Mouse (Mus musculus) neural tube, embryonic 11.5 days (tissue): ENCODE measurements around the gene Tmigd1. TPM values are rescaled to one million over a fixed set of nuclear protein-coding genes. Genes with fewer than 3 reads are reported as not detected.

Experiments
- ATAC-seq: fragments of 200-750 bp; cut with Nextera tagmentation; 2 replicates; pipeline ENCODE4 v1.8.0; 2017; ENCODE audit warnings: moderate number of reproducible peaks, mild to moderate bottlenecking, moderate TSS enrichment, moderate library complexity; ENCODE audit not compliant: insufficient read depth, low FRiP score, low TSS enrichment
- DNase-seq: peaks from one replicate; pipeline ENCODE4 v3.0.0-alpha.2; 2015; ENCODE audit warnings: low spot score
- H3K27ac ChIP-seq: fragments of 300-500 bp; sonication (generic); 2 replicates; pipeline ENCODE4 v1.5.1; 2014; ENCODE audit warnings: low read depth, mild to moderate bottlenecking, low read length
- H3K27me3 ChIP-seq: fragments of 300-500 bp; sonication (generic); 2 replicates; pipeline ENCODE4 v1.6.1; 2014; ENCODE audit warnings: mild to moderate bottlenecking, low read length, mixed read lengths; ENCODE audit not compliant: control insufficient read depth, insufficient read depth
- H3K36me3 ChIP-seq: fragments of 300-500 bp; sonication (generic); 2 replicates; pipeline ENCODE4 v1.6.1; 2014; ENCODE audit warnings: mild to moderate bottlenecking, low read length, moderate library complexity, mixed read lengths; ENCODE audit not compliant: control insufficient read depth, insufficient read depth
- H3K4me1 ChIP-seq: fragments of 300-500 bp; sonication (generic); 2 replicates; pipeline ENCODE4 v1.6.1; 2014; ENCODE audit warnings: low read length, mixed read lengths; ENCODE audit not compliant: control insufficient read depth, insufficient read depth
- H3K4me2 ChIP-seq: fragments of 300-500 bp; sonication (generic); 2 replicates; pipeline ENCODE4 v1.6.1; 2014; ENCODE audit warnings: low read depth, mild to moderate bottlenecking, moderate library complexity
- H3K4me3 ChIP-seq: fragments of 300-500 bp; sonication (generic); 2 replicates; pipeline ENCODE4 v1.5.1; 2014; ENCODE audit warnings: low read depth, low read length
- H3K9ac ChIP-seq: fragments of 300-500 bp; sonication (generic); 2 replicates; pipeline ENCODE4 v1.6.1; 2014; ENCODE audit warnings: mild to moderate bottlenecking, low read length
- H3K9me3 ChIP-seq: fragments of 300-500 bp; sonication (generic); 2 replicates; pipeline ENCODE4 v1.6.1; 2016; ENCODE audit warnings: low read length; ENCODE audit not compliant: control insufficient read depth
- WGBS: fragments of 180-500 bp; shearing (Covaris S2); extraction: QIAGEN DNeasy Blood & Tissue Kit; methylation state at CpG from one replicate; pipeline ENCODE4 v1.1.7; 2014; 5-methylcytosine and 5-hydroxymethylcytosine counted together
- polyA plus RNA-seq: library from polyadenylated mRNA; unstranded; fragments of >200 nt; fragmentation: Nextera tagmentation; extraction: Ambion mirVana; gene quantifications from 2 replicates; pipeline ENCODE4 v1.2.1, GENCODE M21; 2014

The Tmigd1 gene
- polyA plus RNA-seq, 1 experiment from 2014 or later = not detected

DNA sequence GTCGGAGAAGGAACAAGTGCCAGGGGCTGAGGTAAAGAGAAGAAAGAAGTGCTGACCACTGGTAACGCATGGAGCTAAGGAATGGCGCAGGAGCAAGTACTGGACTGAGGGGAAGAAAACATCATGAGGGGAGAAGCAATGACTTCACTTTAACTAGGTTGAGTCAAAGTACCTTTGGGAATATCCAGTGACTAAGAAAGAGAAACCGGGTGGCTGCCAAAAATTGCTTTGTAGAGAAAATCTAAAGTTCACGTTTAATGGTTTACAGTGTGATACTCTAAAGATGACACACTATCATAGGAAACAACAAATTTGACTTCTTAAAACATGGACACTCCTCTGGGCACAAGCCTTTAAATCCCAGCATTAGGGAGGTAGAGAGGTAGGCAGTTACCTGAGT is 28.1 kb upstream of the Tmigd1 start:
- Histone ChIP-seq H3K9me3 (no peaks in the 10 kb centered on the region), H3K27ac (no peak overlapping the region), H3K36me3 (no peaks in the 10 kb centered on the region), H3K9ac (no peak overlapping the region), H3K4me1 (no peaks in the 10 kb centered on the region), H3K27me3 (no peaks in the 10 kb centered on the region), H3K4me3 (no peak overlapping the region), H3K4me2 (no peak overlapping the region)
- no peak for DNase-seq
- ATAC-seq = no peak
- 89% methylated on average over 5 of the region's 5 CpGs for WGBS

GRCm38 (mm10) chr11:76874766-76875165 is 27.2 kb upstream of the Tmigd1 start:
- no peak overlapping the region for H3K27ac ChIP-seq
- 75% methylated on average over 6 of the region's 6 CpGs for WGBS
- no peaks in the 10 kb centered on the region for H3K36me3 ChIP-seq
- DNase-seq = no peak
- no peak overlapping the region for H3K4me3 ChIP-seq
- H3K4me1 ChIP-seq = no peaks in the 10 kb centered on the region
- H3K9ac ChIP-seq = no peak overlapping the region
- H3K9me3 ChIP-seq = no peaks in the 10 kb centered on the region
- ATAC-seq = no peak
- H3K4me2 ChIP-seq = no peak overlapping the region
- H3K27me3 ChIP-seq = no peaks in the 10 kb centered on the region

- no peak for ATAC-seq
- Histone ChIP-seq H3K4me1 (no peaks in the 10 kb centered on the region), H3K36me3 (no peaks in the 10 kb centered on the region), H3K27ac (no peak overlapping the region), H3K4me2 (no peak overlapping the region), H3K9ac (no peak overlapping the region), H3K27me3 (no peaks in the 10 kb centered on the region), H3K4me3 (no peak overlapping the region), H3K9me3 (no peaks in the 10 kb centered on the region)
- 91% methylated on average over 5 of the region's 5 CpGs for WGBS
- no peak for DNase-seq
Measured at GRCm38 (mm10) chr11:76879816-76880215, 22.1 kb upstream of the Tmigd1 start.

DNA sequence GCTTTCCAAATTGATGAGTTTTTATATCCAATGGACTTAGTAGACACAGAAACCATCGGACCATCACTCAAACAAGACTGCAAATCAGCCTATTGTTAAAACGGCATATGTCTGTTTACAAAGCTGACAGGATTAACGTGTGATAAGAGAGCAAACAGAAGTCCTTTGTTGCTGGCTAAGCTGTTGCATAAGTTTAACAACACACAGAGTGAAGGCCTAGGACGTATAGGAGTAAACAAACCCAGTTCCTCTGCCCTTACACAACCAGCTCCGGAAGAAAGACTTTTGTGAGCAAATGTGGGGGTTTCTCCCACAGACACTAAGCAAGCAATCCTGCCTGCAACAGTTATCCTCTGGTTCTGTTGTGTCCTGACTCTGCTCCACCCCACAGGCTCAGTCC is 17.5 kb upstream of the Tmigd1 start:
- ATAC-seq = no peak
- Histone ChIP-seq H3K4me1 (no peaks in the 10 kb centered on the region), H3K27me3 (no peaks in the 10 kb centered on the region), H3K4me3 (no peak overlapping the region), H3K27ac (no peak overlapping the region), H3K9me3 (no peaks in the 10 kb centered on the region), H3K9ac (no peak overlapping the region; the same call in 1 of the 2 replicates), H3K4me2 (no peak overlapping the region), H3K36me3 (no peaks in the 10 kb centered on the region)
- DNase-seq = no peak
- WGBS = 69% methylated on average over 5 of the region's 5 CpGs

DNA sequence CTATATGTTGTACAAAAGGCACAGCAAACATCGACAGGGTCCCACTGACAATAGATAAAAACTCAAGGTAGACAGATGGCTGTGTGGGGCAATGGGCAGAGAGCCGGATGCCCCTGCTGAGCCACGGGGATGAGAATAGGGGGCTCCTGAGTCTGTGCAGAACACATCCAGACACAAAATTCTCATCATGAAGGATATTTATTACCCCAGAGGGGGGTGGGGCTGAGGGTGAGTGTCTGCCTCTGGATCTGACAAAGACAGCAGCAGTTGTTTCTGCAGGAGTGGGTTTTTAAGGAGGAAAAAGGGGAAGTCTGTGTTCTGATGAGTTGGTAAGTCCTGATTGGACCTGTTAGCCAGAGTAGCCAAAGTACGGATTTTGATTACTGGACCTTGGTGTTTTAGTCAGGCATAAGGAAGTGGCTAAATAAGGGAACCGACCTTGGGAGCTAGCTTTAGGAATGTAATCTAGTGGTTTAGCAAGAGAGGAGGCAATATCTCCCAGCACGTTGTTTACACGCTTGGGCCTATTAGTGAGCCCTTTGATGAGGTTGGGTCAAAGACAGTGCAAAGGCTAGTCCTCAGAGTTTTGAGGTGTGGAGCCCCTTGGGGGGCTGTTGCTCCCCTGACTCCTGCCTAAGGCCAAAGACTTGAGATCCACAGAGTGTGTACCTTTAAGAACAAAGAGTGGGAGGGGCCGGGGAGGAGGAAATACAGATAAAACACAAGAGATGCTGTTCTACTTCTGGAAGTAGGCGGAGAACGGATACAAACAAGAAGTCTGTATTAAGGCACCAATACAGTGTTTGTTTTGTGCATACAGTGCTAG is 12.4 kb upstream of the Tmigd1 start:
- Histone ChIP-seq H3K27ac (no peak overlapping the region), H3K4me1 (peaks cover 6% of the 10 kb centered on the region; the same call in 1 of the 2 replicates), H3K4me3 (no peak overlapping the region), H3K4me2 (no peak overlapping the region), H3K36me3 (no peaks in the 10 kb centered on the region), H3K27me3 (no peaks in the 10 kb centered on the region), H3K9ac (no peak overlapping the region), H3K9me3 (no peaks in the 10 kb centered on the region)
- ATAC-seq = no peak
- 62% methylated on average over 10 of the region's 10 CpGs for WGBS
- no peak for DNase-seq

- Histone ChIP-seq H3K4me3 (no peak overlapping the region), H3K27ac (no peak overlapping the region), H3K4me1 (peaks cover 6% of the 10 kb centered on the region; the same call in 1 of the 2 replicates), H3K9ac (no peak overlapping the region), H3K4me2 (no peak overlapping the region), H3K27me3 (no peaks in the 10 kb centered on the region), H3K36me3 (no peaks in the 10 kb centered on the region), H3K9me3 (no peaks in the 10 kb centered on the region)
- ATAC-seq = no peak
- WGBS = 97% methylated on average over 7 of the region's 7 CpGs
- DNase-seq = no peak
Measured at GRCm38 (mm10) chr11:76891171-76891570, 10.8 kb upstream of the Tmigd1 start.

DNA sequence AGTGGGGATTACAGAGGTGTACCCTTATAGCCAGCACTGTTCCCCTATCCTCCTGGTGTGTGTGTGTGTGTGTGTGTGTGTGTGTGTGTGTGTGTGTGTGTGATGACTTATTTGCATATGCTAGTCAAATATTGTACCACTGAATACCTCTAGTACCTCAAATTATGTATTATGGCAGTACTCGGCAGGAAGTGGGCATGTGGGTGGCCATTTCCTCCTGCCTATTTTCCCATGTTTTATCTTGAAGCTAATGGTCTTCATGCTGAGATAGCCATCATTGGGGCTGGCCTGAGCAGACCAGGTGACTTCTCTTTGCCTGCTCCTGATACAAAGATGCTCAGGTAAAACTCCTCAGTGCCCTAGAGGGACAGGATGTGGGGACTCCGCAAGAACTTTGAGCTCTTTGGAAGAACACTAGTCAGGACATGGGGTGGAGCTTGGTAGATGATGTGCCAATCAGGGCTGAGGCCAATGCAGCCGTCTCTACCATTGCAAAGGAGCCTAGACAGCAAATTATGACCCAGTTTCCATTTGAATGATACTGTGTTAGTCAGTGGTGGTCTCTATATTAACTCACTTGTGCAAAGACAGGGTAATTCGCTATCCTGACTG is 10.1 kb upstream of the Tmigd1 start:
- no peak overlapping the region for H3K27ac ChIP-seq
- H3K4me2 ChIP-seq = no peak overlapping the region
- H3K9me3 ChIP-seq = no peaks in the 10 kb centered on the region
- peaks cover 6% of the 10 kb centered on the region; the same call in 1 of the 2 replicates for H3K4me1 ChIP-seq
- 88% methylated on average over 4 of the region's 4 CpGs for WGBS
- DNase-seq = no peak
- H3K27me3 ChIP-seq = no peaks in the 10 kb centered on the region
- no peak overlapping the region for H3K4me3 ChIP-seq
- no peaks in the 10 kb centered on the region for H3K36me3 ChIP-seq
- no peak for ATAC-seq
- H3K9ac ChIP-seq = no peak overlapping the region

- no peak for ATAC-seq
Measured at GRCm38 (mm10) chr11:76892972-76893371, 9.0 kb upstream of the Tmigd1 start.

DNA sequence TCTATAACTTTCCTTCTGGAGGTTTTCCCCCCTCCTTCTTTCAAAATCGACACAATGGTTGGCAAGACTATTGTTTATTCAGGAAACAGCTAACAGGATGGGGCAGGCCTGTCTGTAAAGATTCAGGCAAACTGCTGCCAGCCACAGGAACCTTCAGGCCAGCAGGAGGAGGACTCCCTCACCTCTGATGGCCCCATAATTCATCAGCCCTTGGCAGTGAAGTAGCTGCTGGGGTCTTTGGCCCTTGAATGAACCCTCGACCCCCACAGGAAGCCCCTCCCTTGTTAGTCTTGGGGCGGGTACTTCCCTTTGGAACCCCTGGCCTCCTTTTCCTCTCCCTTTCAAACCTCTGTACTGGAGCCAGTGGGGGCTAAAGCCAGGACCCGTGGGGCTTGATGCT is 8.4 kb upstream of the Tmigd1 start:
- no peaks in the 10 kb centered on the region for H3K36me3 ChIP-seq
- ATAC-seq = no peak
- H3K4me2 ChIP-seq = no peak overlapping the region
- peak; percentile 35 for DNase-seq
- H3K9me3 ChIP-seq = no peaks in the 10 kb centered on the region
- no peak overlapping the region for H3K27ac ChIP-seq
- peaks cover 6% of the 10 kb centered on the region; the same call in 1 of the 2 replicates for H3K4me1 ChIP-seq
- WGBS = 11% methylated on average over 4 of the region's 4 CpGs
- H3K27me3 ChIP-seq = no peaks in the 10 kb centered on the region
- no peak overlapping the region for H3K9ac ChIP-seq
- H3K4me3 ChIP-seq = no peak overlapping the region

More at GRCm38 (mm10) chr11:76892972-76893371, 9.0 kb upstream of the Tmigd1 start:
- H3K4me2 ChIP-seq = no peak overlapping the region
- no peak overlapping the region for H3K4me3 ChIP-seq
- no peaks in the 10 kb centered on the region for H3K36me3 ChIP-seq
- peaks cover 6% of the 10 kb centered on the region; the same call in 1 of the 2 replicates for H3K4me1 ChIP-seq
- 77% methylated on average over 3 of the region's 3 CpGs for WGBS
- H3K27me3 ChIP-seq = no peaks in the 10 kb centered on the region
- H3K27ac ChIP-seq = no peak overlapping the region
- DNase-seq = no peak
- no peaks in the 10 kb centered on the region for H3K9me3 ChIP-seq
- H3K9ac ChIP-seq = no peak overlapping the region
